Mouse (Mus musculus) myocyte (in vitro differentiated cells): Measurements from ENCODE around the gene Spon1.

Source experiments
- E2F4 ChIP-seq: IDR thresholded peaks from one replicate; pipeline ENCODE4 v1.6.1; 2011; ENCODE audit warnings: mild to moderate bottlenecking, control low read depth, moderate library complexity; ENCODE audit not compliant: insufficient read depth
- SRF ChIP-seq: IDR thresholded peaks from one replicate; pipeline ENCODE4 v1.6.1; 2011; ENCODE audit warnings: low read depth; ENCODE audit not compliant: control insufficient read depth, insufficient read length

GRCm38 (mm10) chr7:113845191-113845590 is 79.4 kb downstream of the Spon1 start:
- TF ChIP-seq SRF = no peak
- no peak for TF ChIP-seq E2F4
